Mouse (Mus musculus) heart, adult 2 months (tissue): ENCODE measurements at regions not wholly inside any gene's neighbourhood (a gene's known extent, or its start where the extent isn't known, plus 50 kb on each side); places are given as distances from the start of the nearest gene placed in this dataset.

Source experiments
- CTCF ChIP-seq: fragments of 200-600 bp; IDR thresholded peaks from 2 replicates; pipeline ENCODE4 v1.8.1; 2022; ENCODE audit warnings: antibody characterized with exemption, mild to moderate bottlenecking, moderate library complexity
- EP300 ChIP-seq: fragments of 200-500 bp; IDR thresholded peaks from 2 replicates; pipeline ENCODE4 v1.6.1; 2011; ENCODE audit warnings: low read depth, low read length, control low read depth; ENCODE audit not compliant: insufficient read depth
- POLR2A ChIP-seq: fragments of 200-500 bp; IDR thresholded peaks from 2 replicates; pipeline ENCODE4 v1.6.1; 2011; ENCODE audit warnings: mild to moderate bottlenecking, low read depth, low read length, control low read depth; ENCODE audit not compliant: insufficient read depth

DNA sequence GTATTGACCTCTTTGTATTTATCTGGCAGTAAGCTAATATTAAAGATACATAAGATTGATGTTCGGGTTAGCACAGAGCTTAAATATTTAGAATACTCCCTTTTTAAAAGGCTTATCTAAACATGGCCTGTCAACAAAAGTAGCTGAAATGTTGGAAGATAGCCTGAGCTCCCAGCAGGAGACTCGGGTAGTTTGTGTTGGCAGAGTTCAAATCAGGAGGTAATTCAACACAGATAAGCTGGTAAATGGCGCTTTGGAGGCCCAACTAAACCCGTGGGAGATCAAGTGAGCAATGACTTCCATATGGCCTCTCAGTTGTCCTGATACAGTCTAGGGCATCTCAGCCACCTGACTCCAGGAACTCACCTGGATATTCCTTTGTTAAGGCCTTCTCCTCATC is 65.0 kb upstream of the Enpep start:
- no peak for TF ChIP-seq CTCF
- TF ChIP-seq POLR2A, result no peak
- no peak for TF ChIP-seq EP300
